Mouse (Mus musculus) lung, postnatal 10 days (tissue): ENCODE data around the gene Sat2.

ENCODE experiments used
- DNase-seq: peaks from one replicate; pipeline ENCODE4 v3.0.0; 2021

Sat2 gene

GRCm38 (mm10) chr11:69633128-69633866 lies 11.5 kb downstream of the Sat2 start:
- peak; percentile 79 for DNase-seq

GRCm38 (mm10) chr11:69635471-69635870 lies 13.6 kb downstream of the Sat2 start:
- no peak for DNase-seq

- no peak for DNase-seq
Observed at GRCm38 (mm10) chr11:69645860-69646259, 24.0 kb downstream of the Sat2 start.

GRCm38 (mm10) chr11:69653399-69653798 lies 31.6 kb downstream of the Sat2 start:
- DNase-seq = no peak

GRCm38 (mm10) chr11:69654760-69655159 lies 32.9 kb downstream of the Sat2 start:
- DNase-seq = peak; percentile 35

GRCm38 (mm10) chr11:69655264-69656064 lies 33.6 kb downstream of the Sat2 start, which contains the start of gene Sox15:
Gene Sox15, plus strand, starts transcription at chr11:69655314.
- peak; percentile 82 for DNase-seq

- no peak for DNase-seq
Observed at GRCm38 (mm10) chr11:69656065-69656455, 34.2 kb downstream of the Sat2 start.

GRCm38 (mm10) chr11:69656617-69657461 lies 35.0 kb downstream of the Sat2 start:
- peak; percentile 66 for DNase-seq

GRCm38 (mm10) chr11:69657462-69657881 lies 35.6 kb downstream of the Sat2 start:
- no peak for DNase-seq

GRCm38 (mm10) chr11:69661221-69661881 lies 39.5 kb downstream of the Sat2 start:
- peak; percentile 38 for DNase-seq

- DNase-seq = peak; percentile 98
Observed at GRCm38 (mm10) chr11:69662213-69662966, 40.6 kb downstream of the Sat2 start, which contains the start of gene Mpdu1. Gene Mpdu1, minus strand, starts transcription at chr11:69662642.

- DNase-seq = no peak
Observed at GRCm38 (mm10) chr11:69662967-69663671, 41.3 kb downstream of the Sat2 start.

GRCm38 (mm10) chr11:69663795-69664194 lies 42.0 kb downstream of the Sat2 start:
- DNase-seq = peak; percentile 26

GRCm38 (mm10) chr11:69664841-69665240 lies 43.0 kb downstream of the Sat2 start:
- DNase-seq = no peak

- no peak for DNase-seq
Observed at GRCm38 (mm10) chr11:69665457-69665960, 43.7 kb downstream of the Sat2 start.

- DNase-seq = peak; percentile 71
Observed at GRCm38 (mm10) chr11:69665961-69666664, 44.3 kb downstream of the Sat2 start, which contains the start of gene Cd68. Gene Cd68, minus strand, starts transcription at chr11:69666153.

GRCm38 (mm10) chr11:69666665-69667005 lies 44.8 kb downstream of the Sat2 start:
- DNase-seq = no peak

GRCm38 (mm10) chr11:69670786-69671725 lies 49.2 kb downstream of the Sat2 start:
- peak; percentile 97 for DNase-seq

GRCm38 (mm10) chr11:69671726-69672124 lies 49.9 kb downstream of the Sat2 start:
- no peak for DNase-seq
